Mouse (Mus musculus): ENCODE data around the gene Kidins220.

Kidins220 gene

DNA sequence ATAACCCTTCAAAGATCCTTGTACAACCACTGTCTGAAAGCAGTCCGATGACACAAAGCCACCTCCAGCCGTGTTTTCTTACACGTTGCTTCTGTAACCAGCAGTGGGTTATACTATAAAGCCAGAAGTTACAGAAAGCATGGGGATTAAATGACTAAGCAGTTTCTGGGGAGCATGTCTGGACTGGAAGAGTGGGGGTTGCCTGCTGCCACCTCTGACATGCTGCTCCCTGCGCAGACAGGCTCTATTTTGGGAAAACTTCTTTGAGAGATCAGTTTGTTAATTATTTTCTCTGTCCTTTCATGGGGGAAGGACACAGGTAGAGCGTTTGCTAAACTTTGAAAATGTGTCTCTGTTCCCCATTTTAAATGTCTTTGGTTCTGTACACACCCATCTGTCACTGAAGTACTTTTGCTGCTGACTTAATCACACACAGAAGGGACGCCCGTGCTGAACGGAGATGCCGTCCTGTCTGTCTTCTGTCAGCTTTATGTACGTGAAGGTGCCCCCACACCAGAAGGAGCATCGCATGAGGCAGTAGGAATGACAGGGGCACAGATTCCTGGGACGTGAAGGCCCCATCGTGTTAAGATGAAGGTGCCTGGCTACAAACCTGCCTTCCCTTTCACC is 11.2 kb upstream of the Kidins220 start:
- DNase-seq (ENCODE audit: low spot score): no peak

DNA sequence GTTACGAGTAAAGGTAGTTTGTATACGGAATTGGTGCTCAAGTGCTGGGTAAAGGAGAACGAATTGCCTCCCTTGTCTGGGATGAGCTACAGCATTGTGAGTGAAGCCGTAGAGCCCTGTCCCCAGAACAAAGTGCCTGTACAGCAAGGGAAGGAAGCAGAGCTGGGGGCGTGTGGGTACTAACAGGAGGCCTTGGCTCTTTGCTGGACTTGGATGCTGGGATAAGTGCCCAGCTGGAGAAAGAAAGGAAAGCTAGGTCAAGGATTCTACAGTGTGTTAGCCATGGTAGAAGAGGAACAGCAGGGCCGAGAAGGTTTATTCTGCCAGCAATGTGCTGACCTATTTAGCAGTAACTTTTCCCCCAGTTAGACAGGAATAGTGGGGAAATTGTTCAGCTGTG is 9.3 kb upstream of the Kidins220 start:
- DNase-seq (ENCODE audit: low spot score): no peak

DNA sequence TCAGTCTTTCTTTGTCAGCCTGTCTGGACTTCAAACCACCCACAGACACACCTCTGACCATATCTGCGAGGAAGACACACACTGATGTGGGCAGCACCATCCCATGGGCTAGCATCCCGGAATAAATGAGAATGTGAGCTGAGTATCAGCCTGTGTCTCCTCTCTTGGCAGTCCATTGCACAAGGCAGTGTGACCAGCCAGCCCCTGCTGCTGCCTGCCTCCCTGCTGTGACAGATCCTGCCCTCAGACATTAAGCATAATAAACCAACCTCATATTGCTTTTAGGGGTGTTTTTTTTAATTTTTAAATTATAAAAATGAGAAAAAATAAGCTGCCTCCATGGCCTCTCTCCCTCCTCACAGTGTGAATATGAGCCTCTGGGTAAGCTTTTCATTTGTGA is 8.7 kb upstream of the Kidins220 start:
- DNase-seq (ENCODE audit: low spot score): no peak

DNA sequence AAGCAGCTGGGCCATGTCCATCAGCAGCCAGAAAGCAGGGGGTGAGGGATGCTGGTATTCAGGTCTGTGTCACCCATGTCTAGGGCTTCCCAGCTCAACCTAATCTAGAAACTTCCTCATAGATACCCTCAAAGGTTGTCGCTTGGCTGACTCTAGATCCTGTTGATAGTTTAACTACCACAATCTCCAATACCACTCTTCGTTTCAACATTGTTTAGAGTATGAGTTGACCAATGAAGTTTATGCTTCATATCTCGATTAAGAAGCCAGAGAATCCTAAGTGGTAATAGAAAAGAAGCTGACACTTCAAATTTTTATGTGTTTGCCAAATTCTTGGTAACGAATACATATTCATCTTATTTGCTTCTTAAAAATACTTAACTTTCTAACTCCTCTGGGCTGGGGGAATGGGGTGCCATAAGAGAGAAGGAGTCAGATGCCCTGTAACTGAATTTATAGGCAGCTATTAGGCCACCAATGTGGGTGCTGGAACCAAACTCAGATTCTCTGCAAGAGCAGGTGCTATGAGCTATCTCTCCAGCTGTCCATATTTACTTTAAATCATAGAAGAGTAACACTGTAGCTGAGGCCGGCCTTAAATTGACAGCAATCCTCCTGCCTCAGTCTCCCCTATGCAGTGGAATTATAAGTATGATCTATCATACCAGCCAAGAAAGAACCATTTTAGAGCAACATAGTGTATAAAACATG is 3.1 kb upstream of the Kidins220 start:
- no peak for DNase-seq (ENCODE audit: low spot score)

DNA sequence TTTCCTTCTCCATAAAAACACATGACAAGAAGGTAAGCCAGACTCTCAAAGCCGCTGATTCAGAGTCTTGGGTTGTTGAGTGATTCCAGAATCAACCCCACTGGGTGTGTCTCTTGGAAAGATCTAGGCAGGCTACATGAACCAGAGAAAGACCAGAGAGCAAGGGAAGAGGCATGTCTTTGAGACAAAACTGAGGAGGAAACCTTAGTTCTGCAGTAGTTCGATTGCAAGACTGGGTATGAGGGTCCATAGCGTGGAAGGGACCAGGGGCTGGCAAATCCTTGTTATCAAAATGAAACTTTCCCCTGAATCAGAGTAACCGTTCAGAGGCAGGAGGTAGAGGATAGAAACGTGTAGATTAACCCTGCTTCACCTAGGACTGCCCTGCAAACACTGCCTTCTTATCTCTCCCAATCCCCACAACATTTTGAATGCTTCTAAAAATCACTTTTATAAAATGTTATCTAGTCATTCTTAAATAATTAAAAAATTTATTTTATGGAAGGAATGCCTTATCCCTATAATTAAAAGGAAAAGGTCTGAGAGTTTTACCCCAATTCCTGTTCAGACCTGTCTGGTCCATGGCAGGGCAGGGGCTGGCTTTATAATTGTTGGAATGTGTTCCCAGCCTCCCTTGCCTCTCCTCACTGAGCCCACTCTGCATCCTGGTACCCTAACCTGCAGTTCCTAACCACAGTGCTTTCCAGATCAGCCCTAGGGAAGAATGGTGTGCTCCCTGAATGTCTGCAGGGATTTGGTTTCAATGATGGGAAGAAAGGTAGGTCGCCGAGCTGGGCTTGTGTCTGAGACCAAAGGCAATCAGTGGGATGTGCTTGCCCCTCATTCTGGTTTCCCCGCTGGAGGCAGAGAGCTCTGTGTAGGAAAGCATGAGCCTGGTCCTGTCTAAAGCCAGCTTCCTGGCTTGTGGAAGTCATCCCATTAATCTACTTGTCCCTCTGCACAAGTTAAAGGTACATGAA is 2.1 kb upstream of the Kidins220 start:
- DNase-seq (ENCODE audit: low spot score): no peak

DNA sequence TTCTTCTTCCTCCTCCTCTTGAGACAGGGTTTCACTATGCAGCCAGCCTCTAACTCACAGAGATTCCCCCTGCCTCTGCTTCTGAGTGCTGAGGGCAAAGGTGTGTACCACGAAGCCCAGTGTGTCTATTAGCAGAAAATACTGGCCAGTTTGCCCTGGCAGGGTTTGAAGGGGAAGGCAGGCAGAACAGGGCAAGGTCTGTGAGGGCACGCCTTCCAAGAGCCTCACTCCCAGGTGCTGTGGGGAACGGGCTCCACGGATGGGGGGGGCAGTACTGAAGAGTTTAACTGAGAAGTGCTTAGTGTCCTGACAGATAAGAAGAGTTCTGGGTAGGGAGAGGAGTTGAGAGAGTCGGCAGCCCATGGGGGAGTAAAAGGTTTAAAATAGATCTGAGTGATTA is 1.1 kb upstream of the Kidins220 start:
- no peak for DNase-seq (ENCODE audit: low spot score)

DNA sequence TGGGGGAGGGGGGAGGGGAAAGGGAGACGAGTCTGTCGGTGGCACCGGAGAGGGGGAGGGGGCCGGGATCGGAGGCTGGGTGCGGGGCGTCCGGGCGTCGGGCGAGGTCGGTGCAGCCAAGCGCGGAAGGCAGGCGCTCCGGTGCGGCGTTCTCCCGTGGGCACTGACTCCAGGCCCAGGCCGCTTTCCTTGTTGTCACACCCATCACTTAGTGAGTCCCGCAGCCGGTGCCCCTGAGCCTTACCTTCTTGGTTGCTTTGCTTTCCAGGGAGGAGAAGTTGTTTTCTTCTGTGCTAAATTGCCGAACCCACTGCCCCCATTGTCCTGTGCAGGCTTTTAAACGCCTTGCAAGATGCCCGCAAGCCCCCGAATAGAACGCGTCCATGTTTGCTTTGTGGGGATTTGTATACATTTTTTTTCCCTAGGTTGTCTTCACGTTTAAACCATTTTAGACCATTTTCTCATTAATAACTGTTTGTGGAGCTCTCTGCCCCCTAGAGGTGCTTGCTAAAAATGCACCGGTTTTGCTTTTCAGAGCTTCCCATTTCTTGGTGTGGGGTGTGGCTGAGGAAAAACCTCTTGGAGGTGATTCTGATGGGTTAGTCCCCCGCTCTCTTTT is 499 bp downstream of the Kidins220 start:
- peak; percentile 76 for DNase-seq (ENCODE audit: low spot score)

DNA sequence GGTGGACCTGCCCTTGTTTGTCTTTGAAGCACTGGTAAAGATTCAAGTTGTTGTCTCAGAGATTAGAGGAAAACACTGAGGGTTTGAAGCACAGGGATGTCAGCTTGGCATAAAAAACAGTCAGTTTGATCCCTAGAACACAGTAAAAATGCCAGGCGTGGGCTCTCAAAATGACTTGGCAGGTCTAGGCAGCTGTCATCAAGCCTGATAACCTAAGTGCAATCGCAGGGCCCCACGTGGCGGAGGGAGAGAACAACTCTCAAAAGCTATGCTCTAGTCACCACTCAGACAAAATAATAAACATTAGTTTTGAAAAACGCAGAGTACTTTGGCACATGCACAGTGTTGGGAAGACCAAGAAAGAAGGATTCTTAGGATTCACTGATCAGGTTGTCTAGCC is 10.5 kb downstream of the Kidins220 start:
- no peak for DNase-seq (ENCODE audit: low spot score)

DNA sequence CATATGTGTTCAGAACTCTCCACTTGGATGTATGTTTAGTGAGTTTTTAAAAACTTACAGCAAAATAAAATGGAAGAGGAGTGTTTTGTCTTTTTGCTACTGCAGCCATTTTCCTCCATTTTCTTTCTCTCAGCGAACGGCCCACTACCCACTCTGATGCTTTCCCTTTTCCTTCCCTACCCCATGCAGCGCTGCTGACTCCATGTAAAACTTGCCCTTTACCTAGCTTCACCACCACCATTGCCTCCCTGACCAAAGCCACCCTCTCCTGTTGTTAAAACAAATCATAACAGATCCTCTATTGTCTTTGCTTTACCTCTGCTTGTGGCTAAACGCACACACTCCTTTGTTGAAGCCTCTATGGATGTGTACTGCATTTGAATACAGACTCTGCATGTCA is 20.6 kb downstream of the Kidins220 start:
- no peak for DNase-seq (ENCODE audit: low spot score)

DNA sequence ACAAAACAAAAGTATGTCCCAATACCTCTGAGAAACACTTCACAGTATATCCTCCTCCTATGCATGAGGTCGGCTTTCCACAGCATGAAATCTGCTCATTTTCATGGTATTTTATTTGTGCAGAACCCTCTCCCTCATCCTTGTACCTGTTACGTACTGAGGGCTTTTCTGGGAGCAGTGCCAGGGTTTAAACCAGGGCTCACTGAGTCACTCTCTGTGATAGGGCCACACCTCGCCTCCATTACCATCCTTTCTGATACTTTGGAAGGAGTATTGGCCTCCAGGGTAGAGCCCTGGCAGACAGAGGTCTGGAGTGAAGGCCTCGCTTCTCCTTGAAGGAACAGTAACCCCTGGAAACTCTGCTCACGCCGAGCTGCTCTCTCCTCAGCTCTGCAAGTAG is 30.6 kb downstream of the Kidins220 start:
- DNase-seq (ENCODE audit: low spot score): no peak

DNA sequence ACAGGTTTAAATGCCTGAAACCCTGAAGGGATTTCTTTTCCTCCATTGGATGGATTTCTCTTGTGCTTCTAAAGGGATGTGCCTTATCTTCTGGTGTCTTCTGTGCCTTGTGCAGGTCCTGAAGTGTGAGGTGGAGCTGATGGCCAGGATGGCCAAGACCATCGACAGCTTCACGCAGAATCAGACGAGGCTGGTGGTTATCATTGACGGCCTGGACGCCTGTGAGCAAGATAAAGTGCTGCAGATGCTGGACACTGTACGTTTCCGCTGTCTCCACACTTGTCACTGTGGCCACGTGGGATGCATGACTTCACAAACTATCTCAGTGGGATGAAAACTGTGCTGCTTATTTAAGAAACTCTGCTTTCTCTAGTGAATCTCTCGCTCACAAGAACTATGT is 35.2 kb downstream of the Kidins220 start:
- DNase-seq (ENCODE audit: low spot score): no peak

DNA sequence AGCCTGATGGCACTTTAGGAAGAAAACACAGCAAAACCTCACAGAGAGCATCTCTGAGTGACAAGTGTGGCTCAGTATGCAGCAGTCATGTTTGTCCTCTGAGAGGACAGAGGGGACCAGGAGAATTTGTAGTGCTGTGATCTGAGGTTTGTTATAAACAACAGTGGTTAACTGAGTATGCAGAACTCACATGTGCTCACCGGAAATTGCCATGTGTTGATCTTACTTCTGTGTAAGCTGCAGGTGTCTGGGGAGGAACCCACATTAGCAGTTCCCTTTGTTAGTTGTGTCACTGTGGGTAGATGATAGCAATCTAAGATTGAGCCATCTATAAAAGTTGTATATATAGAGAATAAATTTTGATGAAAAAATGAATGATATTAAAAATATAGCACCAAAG is 35.7 kb downstream of the Kidins220 start:
- no peak for DNase-seq (ENCODE audit: low spot score)

DNA sequence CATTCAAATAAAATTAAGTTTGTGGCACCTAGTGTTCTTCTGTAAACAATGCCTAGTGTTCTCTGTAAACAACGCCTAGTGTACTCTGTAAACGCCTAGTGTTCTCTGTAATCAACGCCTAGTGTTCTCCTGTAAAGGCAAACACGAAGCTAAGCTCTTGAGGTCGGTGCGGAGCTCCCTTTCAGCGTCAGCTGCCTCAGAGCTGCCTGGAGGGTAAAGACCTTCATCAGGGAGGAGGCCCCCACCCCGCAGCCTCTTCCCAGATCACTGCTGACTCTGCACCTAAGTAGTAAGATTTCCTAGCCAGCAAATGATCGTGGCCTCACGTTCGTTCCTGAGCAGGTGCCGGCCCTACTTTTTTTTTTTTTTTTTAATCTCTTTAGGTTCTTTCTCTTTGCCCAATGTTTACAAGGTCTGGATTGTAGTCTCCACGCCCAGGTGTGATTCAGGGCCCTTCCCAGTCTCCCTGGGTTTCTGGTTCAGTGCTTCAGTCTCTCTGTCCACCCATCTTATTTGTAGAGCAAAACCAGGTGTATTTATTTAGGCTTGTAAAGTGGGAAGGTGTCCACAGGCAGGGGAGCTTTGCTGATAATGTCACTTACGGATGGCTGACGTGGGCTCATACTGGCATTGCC is 37.1 kb downstream of the Kidins220 start:
- DNase-seq (ENCODE audit: low spot score): no peak

DNA sequence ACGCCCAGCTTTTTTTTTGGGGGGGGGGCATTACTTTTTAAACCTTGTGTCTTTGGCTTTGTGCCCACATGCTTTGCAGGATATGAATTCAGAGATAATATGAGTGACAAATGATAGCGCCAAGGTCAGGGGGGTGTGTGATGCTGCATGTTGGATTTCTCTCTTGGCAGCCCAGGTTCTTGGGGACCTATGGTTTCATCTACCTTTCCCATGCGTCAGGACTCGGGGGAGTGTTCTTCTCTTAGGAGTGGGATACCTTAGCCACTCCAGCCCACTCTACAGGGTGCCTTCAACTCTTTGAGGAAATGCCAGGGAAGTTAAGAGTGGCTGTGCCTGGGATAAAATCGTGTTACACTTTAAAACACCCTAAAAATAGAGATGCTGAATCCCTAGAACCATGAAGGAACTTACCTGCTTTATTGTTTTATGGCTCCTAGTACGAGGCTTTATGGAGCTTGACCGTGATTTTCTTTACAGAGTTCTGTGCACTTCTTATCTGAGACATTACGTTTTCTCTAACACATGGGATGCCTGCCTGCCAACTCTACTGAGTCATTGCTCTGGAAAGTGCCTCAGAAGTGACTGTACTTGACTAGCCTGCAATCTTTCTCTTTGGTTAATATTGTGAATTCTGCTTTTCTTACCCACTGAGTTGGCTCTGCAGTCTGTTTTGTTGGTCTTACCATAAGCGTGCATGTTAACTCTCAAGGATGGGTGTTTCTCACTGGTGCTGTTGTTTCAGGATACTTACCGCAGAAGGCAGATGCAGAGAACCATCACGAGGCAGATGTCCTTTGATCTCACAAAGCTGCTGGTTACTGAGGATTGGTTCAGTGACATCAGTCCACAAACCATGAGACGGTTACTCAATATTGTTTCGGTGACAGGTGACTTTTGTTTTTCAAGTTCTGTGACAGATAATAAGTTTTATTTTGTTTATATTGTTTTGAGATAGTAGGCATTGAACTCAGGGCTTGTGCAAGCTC is 38.1 kb downstream of the Kidins220 start:
- no peak for DNase-seq (ENCODE audit: low spot score)

DNA sequence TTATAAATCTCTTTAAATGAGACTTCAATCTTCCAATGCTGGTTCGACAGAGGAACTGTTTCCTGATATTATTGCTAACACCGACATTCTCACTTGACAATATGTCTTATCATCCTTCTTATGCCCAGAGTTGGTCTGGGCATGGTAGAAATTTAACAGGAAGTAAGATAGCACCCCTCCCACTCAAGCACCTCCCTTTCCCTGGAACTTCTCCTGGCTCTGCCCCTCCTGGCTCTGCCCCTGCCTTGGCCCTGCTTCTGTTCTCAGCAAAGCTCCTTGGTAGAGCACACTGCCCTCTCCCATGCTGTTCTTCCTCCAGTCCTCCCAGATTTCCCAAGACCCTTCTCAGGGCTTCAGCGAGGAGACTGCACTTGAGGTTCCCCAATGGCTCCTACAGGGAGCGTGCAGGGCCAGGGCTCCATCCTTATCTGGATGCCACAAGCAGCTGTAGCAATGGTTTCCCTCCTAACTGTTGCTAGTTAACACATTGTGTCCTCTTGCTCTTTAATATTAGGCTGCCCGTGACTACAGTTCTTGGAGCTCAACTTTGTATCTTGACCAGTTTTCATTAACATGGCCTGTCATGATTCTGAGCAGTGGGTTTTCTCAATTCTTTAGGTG is 39.7 kb downstream of the Kidins220 start:
- no peak for DNase-seq (ENCODE audit: low spot score)

DNA sequence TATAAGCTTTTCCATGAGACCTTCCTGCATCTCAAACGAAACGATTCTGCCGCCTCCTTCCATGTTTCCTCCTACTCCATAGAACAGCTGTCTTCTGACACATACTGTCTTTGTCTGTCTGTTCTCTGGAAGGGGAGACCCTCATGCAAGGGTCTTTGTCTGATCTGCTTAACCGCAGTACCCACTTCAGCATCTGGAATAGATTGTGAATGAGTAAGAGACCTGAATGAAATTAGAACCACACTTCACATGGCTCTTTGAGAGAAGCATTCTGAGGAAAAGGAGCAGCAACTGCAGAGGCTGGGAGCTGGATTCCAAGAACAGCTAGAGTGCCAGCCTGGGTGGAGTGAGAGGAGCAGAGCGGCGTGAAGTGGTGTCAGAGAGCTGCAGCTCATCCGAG is 40.2 kb downstream of the Kidins220 start:
- DNase-seq (ENCODE audit: low spot score): peak; percentile 14

DNA sequence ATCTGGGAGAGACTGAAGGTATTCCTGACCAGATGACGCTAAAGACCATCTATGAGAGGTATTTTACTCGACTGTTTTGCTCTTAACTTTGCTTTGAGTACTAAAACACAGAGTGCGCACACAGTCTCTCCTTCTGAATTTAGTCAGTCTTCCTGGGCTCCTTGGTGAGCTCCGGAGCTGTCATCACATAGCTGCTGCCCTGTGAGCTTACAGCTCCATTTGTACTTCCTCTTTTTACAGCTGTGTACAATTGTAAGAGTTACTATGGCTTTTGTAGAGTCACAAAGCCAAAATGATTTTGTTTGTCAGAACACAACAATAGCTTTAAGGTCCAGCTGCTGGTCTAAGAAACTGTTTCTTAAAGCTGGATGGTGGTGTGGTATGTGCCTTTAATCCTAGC is 42.3 kb downstream of the Kidins220 start:
- DNase-seq (ENCODE audit: low spot score): no peak

DNA sequence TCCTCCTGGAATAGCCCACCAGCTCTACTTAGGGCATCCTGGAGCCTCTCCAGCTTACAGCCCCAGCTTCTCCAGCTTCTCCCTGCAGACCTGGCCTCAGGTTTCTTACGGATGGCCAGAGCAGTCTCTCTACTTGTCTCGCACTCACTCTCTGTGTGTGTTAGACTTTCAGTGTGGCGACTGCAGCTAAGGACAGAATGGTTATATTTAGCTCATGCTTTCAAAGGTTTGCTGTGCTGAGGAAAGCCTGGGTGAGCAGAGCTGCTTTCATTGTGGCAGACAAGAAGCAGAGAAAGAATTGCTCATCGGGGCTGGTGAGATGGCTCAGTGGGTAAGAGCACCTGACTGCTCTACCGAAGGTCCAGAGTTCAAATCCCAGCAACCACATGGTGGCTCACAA is 46.3 kb downstream of the Kidins220 start:
- no peak for DNase-seq (ENCODE audit: low spot score)

DNA sequence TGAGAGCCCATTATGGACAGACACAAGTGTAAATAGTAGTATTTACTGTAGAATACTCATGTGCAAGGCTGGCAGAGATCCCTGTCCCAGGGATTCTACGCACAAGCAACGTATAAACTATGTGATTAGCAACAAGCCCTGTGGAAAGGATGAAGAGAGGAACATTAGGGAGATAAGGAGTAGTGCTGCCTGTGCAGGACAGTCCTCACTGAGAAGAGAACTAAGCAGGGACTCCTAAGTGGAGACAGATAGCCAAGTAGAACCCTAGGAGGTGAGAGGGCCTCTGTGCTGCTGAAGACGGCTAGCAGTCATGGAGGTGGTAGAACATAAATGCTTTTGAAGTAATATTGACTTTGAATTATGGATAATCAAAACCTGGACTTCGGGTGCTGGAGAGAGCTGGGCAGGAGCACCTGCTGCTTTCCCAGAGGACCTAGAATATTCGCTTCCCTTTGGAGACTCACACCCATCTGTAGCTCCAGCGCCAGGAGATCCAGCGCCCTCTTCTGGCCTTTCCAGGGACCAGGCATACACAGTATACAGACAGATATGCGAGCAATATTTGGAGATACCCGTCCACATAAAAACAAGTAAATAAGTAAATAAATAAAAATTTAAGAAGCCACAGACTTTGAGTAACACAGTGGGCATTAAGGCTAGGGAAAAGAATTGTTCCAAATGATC is 50.3 kb downstream of the Kidins220 start:
- no peak for DNase-seq (ENCODE audit: low spot score)

DNA sequence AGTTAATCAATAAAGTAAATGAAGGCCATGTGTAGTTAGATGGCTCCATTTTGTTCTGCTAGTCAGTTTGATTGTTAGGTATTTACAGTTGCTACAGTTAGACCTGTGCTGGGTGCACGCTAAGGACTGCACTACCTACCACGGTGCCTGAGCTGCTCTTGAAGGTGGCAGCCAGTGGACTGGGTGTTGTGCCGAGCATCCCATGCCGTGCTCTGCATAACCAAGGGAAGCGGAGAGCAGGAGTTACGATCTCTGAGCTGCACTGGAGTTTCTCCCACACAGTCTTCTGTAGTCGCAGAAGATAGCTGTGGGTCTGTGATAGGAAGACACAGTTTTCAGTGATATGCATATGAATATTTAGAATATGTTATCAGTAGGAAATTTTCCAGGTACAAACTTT is 51.6 kb downstream of the Kidins220 start:
- DNase-seq (ENCODE audit: low spot score): no peak

Measured in embryo, embryonic 10 days (tissue).